Mouse (Mus musculus): Measurements from ENCODE around the gene Plvap.

DNA sequence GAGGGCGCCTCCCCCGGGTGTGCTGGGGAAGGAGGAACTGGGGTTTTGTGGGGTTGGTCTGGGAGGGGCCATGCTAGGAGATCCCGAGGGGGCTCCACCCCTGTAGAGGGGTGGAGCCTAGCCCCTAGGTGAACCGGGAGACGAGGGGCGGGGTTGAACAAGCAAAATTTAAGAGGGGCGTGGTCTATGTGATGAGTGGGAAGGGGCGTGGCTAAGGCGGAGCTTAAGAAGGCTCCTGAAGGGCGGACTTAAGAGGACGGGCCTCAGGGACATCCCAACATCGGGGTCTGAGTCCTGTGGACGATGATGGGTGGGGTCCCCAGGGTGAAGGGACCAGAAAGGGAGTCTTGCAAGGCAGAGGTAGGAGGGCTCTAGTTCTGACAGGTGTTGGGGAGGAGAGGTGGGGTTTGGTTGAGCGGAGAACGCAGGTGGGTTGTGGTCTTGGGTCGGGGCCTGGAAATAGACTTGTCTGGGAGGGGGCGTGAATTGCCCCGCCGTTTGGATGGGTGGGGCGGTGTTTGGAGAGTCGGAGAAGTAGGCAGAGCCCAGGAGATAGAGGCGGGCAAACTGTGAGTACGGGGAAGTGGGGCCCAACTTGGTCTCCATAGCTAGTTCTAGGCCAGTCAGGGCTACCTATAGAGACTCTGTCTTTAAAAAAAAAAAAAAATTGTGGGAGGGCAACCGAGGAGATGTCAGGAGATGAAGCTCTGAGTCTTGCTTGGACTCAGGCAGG lies 47.6 kb upstream of the Plvap start:
- TF ChIP-seq POLR2A (IDR thresholded peaks at IDR 0.05; ENCODE audit: insufficient read depth, low read depth, low read length) (no peak), CTCF (IDR thresholded peaks at IDR 0.05) (no peak)
